12 mouse cellular contexts compared by ENCODE assay signal in the genomic region with DNA sequence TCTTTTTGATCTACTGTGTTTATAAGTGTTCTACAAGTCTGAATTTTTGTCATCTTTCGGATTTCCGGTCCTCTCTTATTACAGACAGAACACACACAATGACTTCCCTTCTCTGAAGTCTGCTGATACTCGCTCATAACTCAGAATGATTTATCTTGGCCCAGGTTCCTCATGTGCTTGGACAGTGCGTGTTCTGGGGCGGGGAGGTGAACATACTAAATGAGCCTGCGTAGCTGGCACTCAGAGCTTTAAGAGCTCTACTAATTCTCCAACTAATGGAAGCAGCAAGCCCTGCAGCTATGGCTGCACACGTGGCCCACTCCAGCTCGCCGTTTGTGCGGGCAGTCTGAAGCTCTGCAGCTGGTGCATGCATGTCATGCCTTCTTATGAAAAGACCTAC. TPM values are rescaled to one million over a fixed set of nuclear protein-coding genes. Genes with fewer than 3 reads are reported as not detected.
DNase-seq lines count a peak whose midpoint lies in the region; ATAC-seq and TF ChIP-seq lines count a peak whose summit lies in the region.
"Had no signal": no experiment of that assay in that cellular context is flagged by ENCODE, and none has a peak within 500 bp of the region (broad histone marks: within the 10 kb centered on the region; RNA-seq: fewer than 3 reads in every experiment).

No protein-coding gene starts in this region.

- intact Hi-C loops in heart, postnatal 25 days (cut with DNase I): no loop called here

- H3K27ac ChIP-seq in liver, postnatal 0 days (ENCODE audit: low read depth): no peak overlapping the region
- no peak overlapping the region for H3K27ac ChIP-seq in liver, embryonic 12.5 days
- H3K27ac ChIP-seq: embryonic facial prominence, embryonic 10.5 days; lung, embryonic 15.5 days had no signal

- H3K4me1 ChIP-seq in liver, postnatal 0 days (ENCODE audit: insufficient read depth): peaks cover 18% of the 10 kb centered on the region; the same call in 1 of the 2 replicates
- H3K4me1 ChIP-seq in liver, embryonic 12.5 days: peaks cover 65% of the 10 kb centered on the region

- H3K36me3 ChIP-seq in liver, postnatal 0 days (replicated peaks; ENCODE audit: insufficient read depth, low read length): peaks cover 3% of the 10 kb centered on the region; the same call in 1 of the 2 replicates
- peaks cover 15% of the 10 kb centered on the region for H3K36me3 ChIP-seq in liver, embryonic 12.5 days

- 43% methylated on average over 10 of the region's 10 CpGs for WGBS in liver, postnatal 0 days (ENCODE audit: insufficient replicate concordance)
- WGBS in liver, embryonic 12.5 days (ENCODE audit: insufficient replicate concordance): 72% methylated on average over 10 of the region's 10 CpGs

- ATAC-seq in liver, postnatal 0 days: peak; percentile 14; the same call in 1 of the 2 replicates
- ATAC-seq in liver, embryonic 12.5 days: no peak
- 0 out of 2 replicates have a peak, but pooled peaks have one; percentile 38 for ATAC-seq in monocyte, adult 5-6 weeks (replicated peaks; ENCODE audit: insufficient number of reproducible peaks, low FRiP score, low TSS enrichment, poor library complexity, severe bottlenecking)
- ATAC-seq in megakaryocyte-erythroid progenitor cell, adult 5-6 weeks (replicated peaks; ENCODE audit: low FRiP score, low TSS enrichment, poor library complexity, severe bottlenecking): no peak

- no peak overlapping the region; the same call in 1 of the 2 replicates for H3K4me2 ChIP-seq in liver, postnatal 0 days (ENCODE audit: low read depth, low read length)
- no peak overlapping the region for H3K4me2 ChIP-seq in liver, embryonic 12.5 days
- H3K4me2 ChIP-seq: lung, embryonic 15.5 days had no signal

- no peak for TF ChIP-seq EP300 in liver, postnatal 0 days (IDR thresholded peaks at IDR 0.05; ENCODE audit: low read depth)

- H3K27me3 ChIP-seq in liver, postnatal 0 days (ENCODE audit: insufficient read depth, low read length): no peaks in the 10 kb centered on the region
- H3K27me3 ChIP-seq in liver, embryonic 12.5 days (replicated peaks): no peaks in the 10 kb centered on the region
- H3K27me3 ChIP-seq: lung, embryonic 15.5 days had no signal

- 0 out of 2 replicates have a peak overlapping the region, but pooled peaks have one; percentile 21 for H3K9ac ChIP-seq in liver, postnatal 0 days (replicated peaks)
- H3K9ac ChIP-seq in liver, embryonic 12.5 days: no peak overlapping the region
- H3K9ac ChIP-seq: lung, embryonic 15.5 days had no signal

- H3K4me3 ChIP-seq in liver, postnatal 0 days (ENCODE audit: low read depth, low read length): no peak overlapping the region
- H3K4me3 ChIP-seq in liver, embryonic 12.5 days: no peak overlapping the region
- H3K4me3 ChIP-seq: embryonic facial prominence, embryonic 10.5 days; lung, embryonic 15.5 days had no signal

- DNase-seq in heart, adult 18-20 months: peak; percentile 40 to 44
- no peak for DNase-seq in heart, postnatal 25 days (ENCODE audit: low spot score)
- no peak for DNase-seq in liver, postnatal 0 days
- DNase-seq in fat pad, adult 2 months (ENCODE audit: extremely low read depth, low read depth, low spot score): peak; percentile 40
- no peak for DNase-seq in frontal cortex, postnatal 14 days (ENCODE audit: low spot score in 2 of 2)
- DNase-seq: cerebellum, adult 9-10 months; right cerebral cortex, postnatal 14 days had no signal

- no peak for TF ChIP-seq CTCF in liver, postnatal 0 days (IDR thresholded peaks at IDR 0.05; ENCODE audit: low read depth)

- H3K9me3 ChIP-seq in liver, postnatal 0 days (ENCODE audit: low read length): no peaks in the 10 kb centered on the region
- H3K9me3 ChIP-seq in liver, embryonic 12.5 days (replicated peaks): no peaks in the 10 kb centered on the region
- H3K9me3 ChIP-seq: embryonic facial prominence, embryonic 10.5 days; lung, embryonic 15.5 days had no signal

RNA-seq across cellular contexts. Expression of a gene that starts 11.6 kb away (rescaled TPM):
- total RNA-seq in heart, adult 18-20 months (2021): 10 to 100 TPM; 21.7 to 23.7 TPM
- total RNA-seq in heart, postnatal 25 days (2021): 10 to 100 TPM; 24.4 to 27.5 TPM
- polyA plus RNA-seq in liver, postnatal 0 days (2015; fragmentation: Nextera tagmentation; extraction: Ambion mirVana): 19.5 and 19.9 TPM in 2 replicates
- 41.9 and 42.5 TPM in 2 replicates for polyA plus RNA-seq in liver, embryonic 12.5 days (2016; fragmentation: Nextera tagmentation; extraction: Ambion mirVana)
- total RNA-seq in monocyte, adult 5-6 weeks (2017): 50.6 to 82.0 TPM (median 62.4 TPM) in 3 replicates
- total RNA-seq in megakaryocyte-erythroid progenitor cell, adult 5-6 weeks (2014; fragmentation: Nextera tagmentation): 46.5 and 58.2 TPM in 2 replicates
- 38.7 and 52.8 TPM in 2 replicates for total RNA-seq in megakaryocyte-erythroid progenitor cell, adult 5-6 weeks (2017)

RNA-seq across cellular contexts. Expression of a gene that starts 16.0 kb away (rescaled TPM):
- 10 to 100 TPM; 19.0 to 27.6 TPM for total RNA-seq in heart, adult 18-20 months (2021)
- total RNA-seq in heart, postnatal 25 days (2021): 10 to 100 TPM; 27.2 to 28.7 TPM
- 10.2 and 11.3 TPM in 2 replicates for polyA plus RNA-seq in liver, postnatal 0 days (2015; fragmentation: Nextera tagmentation; extraction: Ambion mirVana)
- polyA plus RNA-seq in liver, embryonic 12.5 days (2016; fragmentation: Nextera tagmentation; extraction: Ambion mirVana): 27.4 and 27.7 TPM in 2 replicates
- 31.0 to 45.0 TPM (median 35.7 TPM) in 3 replicates for total RNA-seq in monocyte, adult 5-6 weeks (2017)
- total RNA-seq in megakaryocyte-erythroid progenitor cell, adult 5-6 weeks (2014; fragmentation: Nextera tagmentation): 42.1 and 59.2 TPM in 2 replicates
- 52.8 and 66.1 TPM in 2 replicates for total RNA-seq in megakaryocyte-erythroid progenitor cell, adult 5-6 weeks (2017)

Comparison
In these comparisons a context has a peak if more than half of its experiments do, and no peak if none do; other contexts are left out.
1. DNase-seq: peak in heart, adult 18-20 months (2 of 2) and fat pad, adult 2 months (single experiment); none in heart, postnatal 25 days (single experiment), liver, postnatal 0 days (single experiment) and frontal cortex, postnatal 14 days (0 of 2).
2. ATAC-seq: peak in liver, postnatal 0 days (single experiment) and monocyte, adult 5-6 weeks (single experiment); none in liver, embryonic 12.5 days (single experiment) and megakaryocyte-erythroid progenitor cell, adult 5-6 weeks (single experiment).